Mouse (Mus musculus) forebrain, embryonic 14.5 days (tissue): ENCODE data around the gene Ctrb1. TPM values are rescaled to one million over a fixed set of nuclear protein-coding genes. Genes with fewer than 3 reads are reported as not detected.

Experiments used
- ATAC-seq: fragments of 200-750 bp; cut with Nextera tagmentation; 2 replicates; pipeline ENCODE4 v1.8.0; 2017; ENCODE audit warnings: mild to moderate bottlenecking, moderate library complexity
- DNase-seq: peaks from one replicate; pipeline ENCODE4 v3.0.0-alpha.2; 2015; ENCODE audit warnings: low spot score
- H3K27ac ChIP-seq: fragments of 300-500 bp; sonication (generic); 2 replicates; pipeline ENCODE4 v1.5.1; 2014; ENCODE audit warnings: low read depth, mild to moderate bottlenecking, control low read depth, low read length, moderate library complexity
- H3K27me3 ChIP-seq: fragments of 300-500 bp; sonication (generic); replicated peaks from 2 replicates; pipeline ENCODE4 v1.6.1; 2014; ENCODE audit warnings: low read length, control low read depth, mixed read lengths; ENCODE audit not compliant: control insufficient read depth, insufficient read depth
- H3K36me3 ChIP-seq: fragments of 300-500 bp; sonication (generic); 2 replicates; pipeline ENCODE4 v1.6.1; 2014; ENCODE audit warnings: low read length, control low read depth; ENCODE audit not compliant: control insufficient read depth, insufficient read depth
- H3K4me1 ChIP-seq: fragments of 300-500 bp; sonication (generic); 2 replicates; pipeline ENCODE4 v1.6.1; 2014; ENCODE audit warnings: antibody characterized with exemption, low read length, control low read depth; ENCODE audit not compliant: control insufficient read depth, insufficient read depth
- H3K4me2 ChIP-seq: fragments of 300-500 bp; sonication (generic); 2 replicates; pipeline ENCODE4 v1.6.1; 2014; ENCODE audit warnings: mild to moderate bottlenecking, control low read depth, low read length
- H3K4me3 ChIP-seq: fragments of 300-500 bp; sonication (generic); 2 replicates; pipeline ENCODE4 v1.5.1; 2014; ENCODE audit warnings: low read depth, low read length, control low read depth
- H3K9ac ChIP-seq: fragments of 300-500 bp; sonication (generic); 2 replicates; pipeline ENCODE4 v1.6.1; 2014; ENCODE audit warnings: mild to moderate bottlenecking, low read length, control low read depth, moderate library complexity
- H3K9me3 ChIP-seq: fragments of 300-500 bp; sonication (generic); replicated peaks from 2 replicates; pipeline ENCODE4 v1.6.1; 2016; ENCODE audit warnings: low read length, control low read depth, mixed read lengths; ENCODE audit not compliant: control insufficient read depth
- WGBS: fragments of 180-500 bp; shearing (Covaris S2); extraction: QIAGEN DNeasy Blood & Tissue Kit; methylation state at CpG from one replicate; pipeline ENCODE4 v1.1.7; 2014; 5-methylcytosine and 5-hydroxymethylcytosine counted together
- polyA plus RNA-seq: library from polyadenylated mRNA; unstranded; fragments of >200 nt; fragmentation: Nextera tagmentation; extraction: Ambion mirVana; gene quantifications from 2 replicates; pipeline ENCODE4 v1.2.1, GENCODE M21; 2014

Gene Ctrb1
- polyA plus RNA-seq, 1 experiment from 2014 or later, result not detected

- no peak for DNase-seq
- H3K27me3 ChIP-seq, result no peaks in the 10 kb centered on the region
- H3K4me2 ChIP-seq, result no peak overlapping the region
- ATAC-seq, result no peak
- H3K9me3 ChIP-seq, result no peaks in the 10 kb centered on the region
- H3K4me1 ChIP-seq, result peaks cover 53% of the 10 kb centered on the region
- no peak overlapping the region; the same call in 1 of the 2 replicates for H3K9ac ChIP-seq
- 10% methylated on average over 5 of the region's 5 CpGs for WGBS
- H3K36me3 ChIP-seq, result no peaks in the 10 kb centered on the region
- H3K27ac ChIP-seq, result no peak overlapping the region
- no peak overlapping the region for H3K4me3 ChIP-seq
These were observed 42.9 kb upstream of the Ctrb1 start for GRCm38 (mm10) chr8:111733581-111734243.

GRCm38 (mm10) chr8:111732406-111733085 lies 41.7 kb upstream of the Ctrb1 start:
- WGBS, result 28% methylated on average over 10 of the region's 10 CpGs
- no peaks in the 10 kb centered on the region for H3K36me3 ChIP-seq
- H3K9me3 ChIP-seq, result no peaks in the 10 kb centered on the region
- DNase-seq (no peak), ATAC-seq (no peak)
- peak overlapping the region; percentile 55 for H3K27ac ChIP-seq
- peaks cover 55% of the 10 kb centered on the region for H3K4me1 ChIP-seq
- peak overlapping the region; percentile 88 for H3K4me2 ChIP-seq
- H3K9ac ChIP-seq, result peak overlapping the region; percentile 84
- peak overlapping the region; percentile 64 for H3K4me3 ChIP-seq
- no peaks in the 10 kb centered on the region for H3K27me3 ChIP-seq

DNA sequence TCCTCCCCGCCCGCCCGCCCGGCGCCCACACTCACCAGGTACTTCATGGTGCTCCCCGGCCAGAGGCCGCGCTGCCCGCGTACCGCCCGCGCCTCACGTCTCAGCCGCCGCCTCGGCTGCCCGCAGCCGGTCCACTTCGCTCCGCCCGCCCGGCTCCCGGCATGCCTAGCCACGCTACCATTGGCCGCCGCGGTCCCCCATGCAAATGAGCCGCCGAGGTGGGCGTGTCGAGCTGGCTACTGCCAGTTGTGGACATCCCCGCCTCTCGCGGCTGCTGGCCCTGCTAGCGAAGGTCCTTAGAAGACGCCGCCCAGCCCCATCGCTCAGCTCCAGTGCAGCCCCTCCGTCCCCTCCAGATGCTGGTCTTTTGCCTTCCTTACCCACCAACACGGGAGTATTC lies 41.2 kb upstream of the Ctrb1 start:
- Histone ChIP-seq H3K9ac (peak overlapping the region; percentile 84), H3K4me1 (peaks cover 52% of the 10 kb centered on the region), H3K9me3 (no peaks in the 10 kb centered on the region), H3K36me3 (no peaks in the 10 kb centered on the region), H3K4me3 (peak overlapping the region; percentile 64), H3K4me2 (peak overlapping the region; percentile 88), H3K27me3 (no peaks in the 10 kb centered on the region), H3K27ac (peak overlapping the region; percentile 76)
- DNase-seq, result peak; percentile 97
- WGBS, result under 1% methylated on average over 35 of the region's 41 CpGs
- peak; percentile 94 for ATAC-seq

DNA sequence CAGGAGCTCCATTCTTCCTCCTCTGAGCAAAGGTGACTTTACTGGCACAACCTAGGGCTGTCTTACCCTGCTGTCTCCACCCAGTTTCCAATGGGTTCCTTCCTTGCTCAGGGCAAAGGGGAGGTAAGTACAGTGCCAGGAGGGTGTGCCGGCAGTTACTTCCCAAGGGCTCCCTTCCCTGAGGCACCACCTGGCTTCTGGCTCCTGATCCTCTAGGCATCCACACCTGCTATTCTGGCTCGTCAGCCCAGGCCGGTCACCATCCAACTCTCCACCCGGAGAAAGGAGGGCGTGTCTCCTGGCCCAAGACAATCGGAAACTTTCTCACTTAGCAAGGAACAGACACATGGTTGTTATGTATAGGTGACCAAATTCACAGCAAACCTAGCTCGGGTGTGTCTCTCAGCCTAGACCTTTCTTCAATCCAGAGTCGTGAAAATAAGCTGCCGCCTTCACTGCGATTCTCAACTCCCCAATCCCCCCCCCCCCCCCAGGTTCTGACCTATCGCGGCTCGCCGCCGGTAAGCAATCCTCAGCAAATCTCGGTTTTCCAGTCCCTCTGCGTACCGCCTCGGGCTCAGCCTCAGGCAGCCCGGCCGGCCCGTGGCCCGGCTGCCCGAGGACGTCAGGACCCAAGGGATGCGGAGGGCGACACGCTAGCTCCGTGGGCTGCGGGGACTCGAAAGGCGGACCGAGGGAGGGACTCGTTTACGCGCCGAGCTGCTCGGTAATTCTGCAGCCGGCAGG lies 40.6 kb upstream of the Ctrb1 start:
- peaks cover 51% of the 10 kb centered on the region for H3K4me1 ChIP-seq
- peak overlapping the region; percentile 84 for H3K9ac ChIP-seq
- no peaks in the 10 kb centered on the region for H3K27me3 ChIP-seq
- H3K36me3 ChIP-seq, result no peaks in the 10 kb centered on the region
- H3K27ac ChIP-seq, result peak overlapping the region; percentile 76
- no peaks in the 10 kb centered on the region for H3K9me3 ChIP-seq
- H3K4me2 ChIP-seq, result peak overlapping the region; percentile 88
- ATAC-seq (peak; percentile 40), DNase-seq (no peak)
- H3K4me3 ChIP-seq, result peak overlapping the region; percentile 64
- under 1% methylated on average over 37 of the region's 39 CpGs for WGBS

DNA sequence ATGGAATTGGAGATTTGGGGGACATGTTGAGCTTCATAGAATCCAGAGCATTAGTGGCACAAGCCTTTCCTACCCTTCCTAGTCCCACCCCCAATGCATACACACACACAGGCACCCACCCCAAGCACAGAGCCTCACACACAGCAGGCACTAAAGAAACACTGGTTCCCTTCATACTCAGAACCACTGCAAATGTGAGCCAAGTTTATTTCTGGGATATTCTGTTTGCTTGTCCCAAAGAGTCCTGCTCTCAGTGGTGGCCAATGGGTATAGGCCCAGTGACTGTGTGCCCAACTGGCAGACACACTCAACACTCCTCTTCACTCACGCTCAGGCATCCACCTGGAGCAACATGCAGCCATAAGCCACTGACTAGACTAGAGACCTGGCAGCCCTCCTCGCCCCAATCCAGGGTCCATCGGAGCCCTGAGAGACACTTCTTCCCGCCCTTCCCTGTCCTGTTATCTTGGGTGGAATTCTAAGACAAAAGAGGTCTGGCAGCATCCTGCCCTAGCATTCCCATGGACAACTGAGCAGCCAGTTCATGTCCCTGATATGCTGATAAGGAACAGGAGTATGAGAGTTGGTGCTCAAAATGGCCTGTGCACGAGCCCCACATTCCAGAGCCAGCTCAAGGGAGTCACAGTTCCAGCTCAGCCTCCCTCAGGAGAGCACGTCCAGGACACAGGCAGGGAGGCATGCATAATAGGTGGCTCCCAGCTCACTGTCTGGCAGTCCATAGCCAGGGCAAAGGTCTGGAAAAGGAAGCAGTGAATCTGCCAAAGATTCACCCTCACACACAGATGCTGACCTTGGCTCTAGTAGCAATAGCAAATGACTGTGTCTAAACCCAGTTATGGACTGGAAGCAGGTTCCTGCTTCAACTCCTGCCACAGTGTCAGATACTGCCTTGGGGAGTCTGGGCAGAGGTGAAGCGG lies 38.7 kb upstream of the Ctrb1 start:
- Histone ChIP-seq H3K4me1 (peaks cover 34% of the 10 kb centered on the region), H3K27ac (no peak overlapping the region), H3K4me3 (no peak overlapping the region), H3K9ac (no peak overlapping the region), H3K4me2 (no peak overlapping the region), H3K27me3 (no peaks in the 10 kb centered on the region), H3K9me3 (no peaks in the 10 kb centered on the region), H3K36me3 (no peaks in the 10 kb centered on the region)
- ATAC-seq, result no peak
- DNase-seq, result no peak
- WGBS, result 80% methylated on average over 7 of the region's 7 CpGs

DNA sequence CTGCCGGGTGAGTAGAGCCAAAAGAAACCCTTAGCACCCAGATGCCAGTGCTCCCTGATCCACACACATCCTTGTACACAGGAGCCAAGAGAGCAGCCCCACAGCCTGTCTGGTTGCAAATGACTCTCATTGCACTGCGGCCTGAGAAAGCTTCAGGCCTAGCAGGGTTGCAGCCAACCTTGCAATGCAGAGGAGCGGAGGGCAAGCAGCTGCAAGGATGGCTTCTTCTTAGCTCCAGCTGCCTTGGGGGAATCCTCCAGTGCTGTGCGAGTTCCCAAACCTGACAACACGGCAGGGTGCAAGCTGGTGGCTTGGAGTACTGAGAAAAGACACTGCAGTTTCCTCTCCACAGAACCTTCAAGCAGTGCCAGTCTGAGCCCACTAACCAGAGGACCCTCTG lies 37.7 kb upstream of the Ctrb1 start:
- ATAC-seq (no peak), DNase-seq (no peak)
- H3K27me3 ChIP-seq, result no peaks in the 10 kb centered on the region
- no peaks in the 10 kb centered on the region for H3K36me3 ChIP-seq
- WGBS, result 75% methylated on average over 5 of the region's 5 CpGs
- no peak overlapping the region for H3K4me3 ChIP-seq
- no peaks in the 10 kb centered on the region for H3K9me3 ChIP-seq
- H3K9ac ChIP-seq, result no peak overlapping the region
- H3K4me1 ChIP-seq, result peaks cover 29% of the 10 kb centered on the region
- no peak overlapping the region; the same call in 1 of the 2 replicates for H3K27ac ChIP-seq
- no peak overlapping the region for H3K4me2 ChIP-seq

GRCm38 (mm10) chr8:111727553-111727952 lies 36.7 kb upstream of the Ctrb1 start:
- Histone ChIP-seq H3K9me3 (no peaks in the 10 kb centered on the region), H3K36me3 (no peaks in the 10 kb centered on the region), H3K27me3 (no peaks in the 10 kb centered on the region), H3K4me3 (no peak overlapping the region), H3K4me2 (no peak overlapping the region), H3K27ac (no peak overlapping the region), H3K4me1 (peaks cover 20% of the 10 kb centered on the region), H3K9ac (no peak overlapping the region)
- ATAC-seq, result no peak
- WGBS, result 86% methylated on average over 4 of the region's 4 CpGs
- DNase-seq, result no peak

GRCm38 (mm10) chr8:111726102-111726900 lies 35.5 kb upstream of the Ctrb1 start:
- Histone ChIP-seq H3K4me3 (no peak overlapping the region), H3K9me3 (no peaks in the 10 kb centered on the region), H3K4me1 (peaks cover 15% of the 10 kb centered on the region), H3K9ac (no peak overlapping the region), H3K27me3 (no peaks in the 10 kb centered on the region), H3K27ac (no peak overlapping the region), H3K36me3 (no peaks in the 10 kb centered on the region), H3K4me2 (no peak overlapping the region)
- WGBS, result 80% methylated on average over 7 of the region's 7 CpGs
- peak; percentile 61 for DNase-seq
- 0 out of 2 replicates have a peak, but pooled peaks have one; percentile 43 for ATAC-seq
